Mouse (Mus musculus): Measurements from ENCODE around the gene Mettl11b. TPM values are rescaled to one million over a fixed set of nuclear protein-coding genes. Genes with fewer than 3 reads are reported as not detected.

Mettl11b gene
- total RNA-seq, 1 experiment from 2014 or later = not detected

- ATAC-seq (ENCODE audit: extremely low read depth, insufficient number of reproducible peaks, low FRiP score, poor library complexity, severe bottlenecking) = no peak
Observed at GRCm38 (mm10) chr1:163657766-163658534, 67.1 kb downstream of the Mettl11b start.

GRCm38 (mm10) chr1:163657056-163657455 is 68.0 kb downstream of the Mettl11b start:
- ATAC-seq (ENCODE audit: extremely low read depth, insufficient number of reproducible peaks, low FRiP score, poor library complexity, severe bottlenecking) = no peak

GRCm38 (mm10) chr1:163656432-163656831 is 68.6 kb downstream of the Mettl11b start:
- no peak for ATAC-seq (ENCODE audit: extremely low read depth, insufficient number of reproducible peaks, low FRiP score, poor library complexity, severe bottlenecking)

Other genes with a start within 250 kb of the Mettl11b start
- gene Kifap3, start 54.4 kb upstream of the Mettl11b start, total RNA-seq (2017) = 1.4 and 2.1 TPM in 2 replicates
- 39.1 and 41.1 TPM in 2 replicates for gene Scyl3, start 203.9 kb upstream of the Mettl11b start, total RNA-seq (2017)

All from neutrophil, adult 5-6 weeks (primary cell).